Mouse (Mus musculus) hindbrain, postnatal 0 days (tissue): ENCODE data around the gene Slc43a2. TPM values are rescaled to one million over a fixed set of nuclear protein-coding genes. Genes with fewer than 3 reads are reported as not detected.

ENCODE experiments used
- ATAC-seq: fragments of 200-750 bp; cut with Nextera tagmentation; 2 replicates; pipeline ENCODE4 v1.8.0; 2017; ENCODE audit warnings: mild to moderate bottlenecking, moderate TSS enrichment, moderate library complexity
- DNase-seq: peaks from one replicate; pipeline ENCODE4 v3.0.0-alpha.2; 2015; ENCODE audit warnings: low spot score
- H3K27ac ChIP-seq: fragments of 300-500 bp; sonication (generic); 2 replicates; pipeline ENCODE4 v1.5.1; 2014; ENCODE audit warnings: mild to moderate bottlenecking
- H3K27me3 ChIP-seq: fragments of 300-500 bp; sonication (generic); 2 replicates; pipeline ENCODE4 v1.6.1; 2014; ENCODE audit warnings: low read length, mixed read lengths; ENCODE audit not compliant: insufficient read depth
- H3K36me3 ChIP-seq: fragments of 300-500 bp; sonication (generic); 2 replicates; pipeline ENCODE4 v1.6.1; 2014; ENCODE audit warnings: low read length, mixed read lengths; ENCODE audit not compliant: insufficient read depth
- H3K4me1 ChIP-seq: fragments of 300-500 bp; sonication (generic); 2 replicates; pipeline ENCODE4 v1.6.1; 2014; ENCODE audit warnings: antibody characterized with exemption, low read length, mixed read lengths; ENCODE audit not compliant: insufficient read depth
- H3K4me2 ChIP-seq: fragments of 300-500 bp; sonication (generic); 2 replicates; pipeline ENCODE4 v1.6.1; 2014; ENCODE audit warnings: low read depth, mild to moderate bottlenecking, low read length, moderate library complexity, mixed read lengths
- H3K4me3 ChIP-seq: fragments of 300-500 bp; sonication (generic); 2 replicates; pipeline ENCODE4 v1.5.1; 2014; ENCODE audit warnings: low read length
- H3K9ac ChIP-seq: fragments of 300-500 bp; sonication (generic); replicated peaks from 2 replicates; pipeline ENCODE4 v1.6.1; 2014; ENCODE audit warnings: mild to moderate bottlenecking, low read length, moderate library complexity, mixed read lengths
- H3K9me3 ChIP-seq: fragments of 300-500 bp; sonication (generic); 2 replicates; pipeline ENCODE4 v1.6.1; 2016; ENCODE audit warnings: low read length, mixed read lengths
- CTCF ChIP-seq: IDR thresholded peaks from 2 replicates; pipeline ENCODE4 v1.5.1; 2016; ENCODE audit warnings: antibody characterized with exemption, control low read depth, low read depth
- WGBS: fragments of 180-500 bp; shearing (Covaris S2); extraction: QIAGEN DNeasy Blood & Tissue Kit; methylation state at CpG from one replicate; pipeline ENCODE4 v1.1.7; 2014; 5-methylcytosine and 5-hydroxymethylcytosine counted together
- microRNA-seq, 2 experiments: library from miRNA; unstranded; fragments of <30 nt; microRNA quantifications; one replicate each; pipeline ENCODE4; 2016
- polyA plus RNA-seq: library from polyadenylated mRNA; unstranded; fragments of >200 nt; fragmentation: Nextera tagmentation; extraction: Ambion mirVana; gene quantifications from 2 replicates; pipeline ENCODE4 v1.2.1, GENCODE M21; 2015
- total RNA-seq: library from RNA; depleted of rRNA; stranded (reverse); fragments of >200 nt; gene quantifications from 2 replicates; pipeline ENCODE4 v1.2.3, GENCODE M21; 2014; rRNA removed

Slc43a2 gene
- total and polyA plus RNA-seq, 2 experiments from 2014 or later, result 17.8 to 31.3 TPM

- Histone ChIP-seq H3K27me3 (no peaks in the 10 kb centered on the region), H3K4me1 (no peaks in the 10 kb centered on the region), H3K36me3 (peaks cover 43% of the 10 kb centered on the region), H3K27ac (0 out of 2 replicates have a peak overlapping the region, but pooled peaks have one; percentile 41), H3K9ac (no peak overlapping the region), H3K4me3 (no peak overlapping the region), H3K9me3 (no peaks in the 10 kb centered on the region), H3K4me2 (no peak overlapping the region)
- 85% methylated on average over 12 of the region's 12 CpGs for WGBS
- no peak for ATAC-seq
- TF ChIP-seq CTCF, result no peak
- peak; percentile 5 for DNase-seq
Observed at GRCm38 (mm10) chr11:75620136-75620780, 88.8 kb downstream of the Slc43a2 start.

DNA sequence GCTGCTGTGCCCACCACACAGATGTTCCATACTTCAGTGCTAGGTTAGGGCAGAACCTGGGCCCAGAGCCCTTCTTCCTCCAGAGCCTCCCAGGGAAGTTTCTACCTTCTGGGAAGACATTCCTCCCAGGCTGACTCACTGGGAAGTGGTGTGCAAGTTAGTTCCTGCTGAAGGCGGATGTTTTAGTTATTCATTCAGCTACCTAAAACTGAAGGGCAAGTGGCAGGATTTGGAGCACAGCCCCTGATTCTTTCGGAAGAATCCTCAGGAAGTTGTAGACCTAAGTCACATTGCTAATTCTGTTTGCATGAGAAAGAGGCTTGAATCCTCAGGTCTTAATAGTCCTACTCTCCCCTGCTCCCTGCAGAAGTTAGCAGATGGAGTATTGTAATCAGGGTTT lies 89.9 kb downstream of the Slc43a2 start:
- TF ChIP-seq CTCF, result no peak
- 92% methylated on average over 2 of the region's 2 CpGs for WGBS

DNA sequence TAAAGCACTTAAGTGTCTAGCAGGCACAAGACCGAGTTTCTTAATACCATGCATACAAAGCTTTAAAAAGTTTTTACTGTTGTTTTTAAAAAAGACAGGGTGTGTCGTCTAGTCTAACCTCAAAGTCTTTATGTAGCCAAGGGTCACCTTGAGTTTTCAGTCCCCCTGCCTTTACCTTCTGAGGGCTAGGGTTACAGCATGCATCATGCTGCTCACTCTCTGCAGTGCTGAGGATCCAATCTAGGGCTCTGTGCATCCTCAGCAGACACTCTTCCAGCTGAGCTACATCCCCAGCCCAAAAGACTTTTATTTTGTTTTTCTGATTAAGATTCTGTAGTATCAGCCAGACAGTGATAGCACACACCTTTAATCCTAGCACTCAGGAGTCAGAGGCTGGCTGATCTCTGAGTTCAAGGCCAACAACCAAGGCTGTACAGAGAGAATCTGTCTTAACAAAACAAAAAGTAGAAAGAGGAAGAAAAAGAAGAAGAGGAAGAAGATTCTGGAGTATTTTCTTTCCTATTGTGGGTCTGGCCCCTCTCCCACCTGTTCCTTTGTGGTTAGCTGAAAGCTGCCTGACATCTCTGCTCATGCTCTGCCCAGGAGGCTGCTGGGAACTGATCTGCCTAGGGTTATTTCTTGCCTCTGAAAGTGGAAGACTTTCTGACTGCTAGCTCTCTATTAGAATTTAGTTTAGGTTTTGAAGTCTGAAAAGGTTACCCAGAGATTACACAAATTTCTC lies 91.3 kb downstream of the Slc43a2 start:
- TF ChIP-seq CTCF, result no peak

More for the DNA sequence above, 89.9 kb downstream of the Slc43a2 start:
- Histone ChIP-seq H3K36me3 (peaks cover 54% of the 10 kb centered on the region), H3K27ac (no peak overlapping the region), H3K9ac (no peak overlapping the region), H3K9me3 (no peaks in the 10 kb centered on the region), H3K27me3 (no peaks in the 10 kb centered on the region), H3K4me2 (no peak overlapping the region), H3K4me1 (no peaks in the 10 kb centered on the region), H3K4me3 (no peak overlapping the region)
- no peak for ATAC-seq
- DNase-seq, result no peak

GRCm38 (mm10) chr11:75624102-75624554 lies 92.6 kb downstream of the Slc43a2 start:
- TF ChIP-seq CTCF, result no peak
- Histone ChIP-seq H3K9ac (no peak overlapping the region), H3K4me2 (no peak overlapping the region), H3K9me3 (no peaks in the 10 kb centered on the region), H3K27me3 (no peaks in the 10 kb centered on the region), H3K36me3 (peaks cover 62% of the 10 kb centered on the region), H3K4me1 (no peaks in the 10 kb centered on the region), H3K27ac (0 out of 2 replicates have a peak overlapping the region, but pooled peaks have one; percentile 6), H3K4me3 (no peak overlapping the region)
- DNase-seq (no peak), ATAC-seq (no peak)
- WGBS, result 76% methylated on average over 2 of the region's 2 CpGs

More for the DNA sequence above, 91.3 kb downstream of the Slc43a2 start:
- H3K27me3 ChIP-seq, result no peaks in the 10 kb centered on the region
- H3K4me1 ChIP-seq, result no peaks in the 10 kb centered on the region
- H3K4me2 ChIP-seq, result no peak overlapping the region
- H3K9ac ChIP-seq, result no peak overlapping the region
- H3K36me3 ChIP-seq, result peaks cover 62% of the 10 kb centered on the region
- H3K27ac ChIP-seq, result no peak overlapping the region
- ATAC-seq (no peak), DNase-seq (no peak)
- WGBS, result 92% methylated on average over 2 of the region's 2 CpGs
- no peak overlapping the region for H3K4me3 ChIP-seq
- no peaks in the 10 kb centered on the region for H3K9me3 ChIP-seq

GRCm38 (mm10) chr11:75625820-75626219 lies 94.3 kb downstream of the Slc43a2 start:
- Histone ChIP-seq H3K27me3 (no peaks in the 10 kb centered on the region), H3K4me2 (no peak overlapping the region), H3K36me3 (peaks cover 46% of the 10 kb centered on the region), H3K4me1 (no peaks in the 10 kb centered on the region), H3K27ac (no peak overlapping the region), H3K4me3 (no peak overlapping the region), H3K9ac (no peak overlapping the region), H3K9me3 (no peaks in the 10 kb centered on the region)
- ATAC-seq (no peak), DNase-seq (no peak)
- WGBS, result 87% methylated on average over 4 of the region's 4 CpGs
- no peak for TF ChIP-seq CTCF

Small RNAs within 50 kb of the gene (microRNA-seq; reads per million reads assigned to microRNA genes)
- gene Mir3971, result 0 reads per million in 2 experiments

Other genes with a start within 250 kb of the Slc43a2 start
- gene Rpa1, start 183.4 kb upstream of the Slc43a2 start, total RNA-seq, result 66.9 and 105 TPM in 2 replicates
- gene Rpa1, start 183.4 kb upstream of the Slc43a2 start, polyA plus RNA-seq, result 51.1 and 55.5 TPM in 2 replicates
- 12.7 and 14.1 TPM in 2 replicates for gene Smyd4, start 183.3 kb upstream of the Slc43a2 start, total RNA-seq
- 17.1 and 17.7 TPM in 2 replicates for gene Smyd4, start 183.3 kb upstream of the Slc43a2 start, polyA plus RNA-seq
- 56.6 and 57.6 TPM in 2 replicates for gene Serpinf1, start 109.0 kb upstream of the Slc43a2 start, total RNA-seq
- gene Serpinf1, start 109.0 kb upstream of the Slc43a2 start, polyA plus RNA-seq, result 41.5 and 47.1 TPM in 2 replicates
- gene Serpinf2, start 92.1 kb upstream of the Slc43a2 start, total RNA-seq, result 0.05 TPM in 1 of 2 replicates, not detected in the other
- not detected in 2 replicates for gene Serpinf2, start 92.1 kb upstream of the Slc43a2 start, polyA plus RNA-seq
- gene Wdr81, start 77.0 kb upstream of the Slc43a2 start, total RNA-seq, result 19.4 and 20.4 TPM in 2 replicates
- 3.9 and 4.1 TPM in 2 replicates for gene Wdr81, start 77.0 kb upstream of the Slc43a2 start, polyA plus RNA-seq
- gene Tlcd2, start 70.0 kb upstream of the Slc43a2 start, total RNA-seq, result 1.0 and 3.4 TPM in 2 replicates
- gene Tlcd2, start 70.0 kb upstream of the Slc43a2 start, polyA plus RNA-seq, result 1.5 and 1.6 TPM in 2 replicates
- gene Prpf8, start 44.9 kb upstream of the Slc43a2 start, total RNA-seq, result 118 and 126 TPM in 2 replicates
- 25.9 and 29.4 TPM in 2 replicates for gene Prpf8, start 44.9 kb upstream of the Slc43a2 start, polyA plus RNA-seq
- 3.9 and 6.6 TPM in 2 replicates for gene Rilp, start 21.6 kb upstream of the Slc43a2 start, total RNA-seq
- 7.3 and 7.6 TPM in 2 replicates for gene Rilp, start 21.6 kb upstream of the Slc43a2 start, polyA plus RNA-seq
- 3.3 and 3.7 TPM in 2 replicates for gene Scarf1, start 18.2 kb upstream of the Slc43a2 start, total RNA-seq
- gene Scarf1, start 18.2 kb upstream of the Slc43a2 start, polyA plus RNA-seq, result 3.5 and 3.6 TPM in 2 replicates
- gene Pitpna, start 56.4 kb downstream of the Slc43a2 start, total RNA-seq, result 90.7 and 91.4 TPM in 2 replicates
- 95.9 and 109 TPM in 2 replicates for gene Pitpna, start 56.4 kb downstream of the Slc43a2 start, polyA plus RNA-seq
- gene Inpp5k, start 99.3 kb downstream of the Slc43a2 start, total RNA-seq, result 52.1 and 53.2 TPM in 2 replicates
- gene Inpp5k, start 99.3 kb downstream of the Slc43a2 start, polyA plus RNA-seq, result 38.8 and 43.9 TPM in 2 replicates
- 20.5 and 22.4 TPM in 2 replicates for gene Myo1c, start 118.8 kb downstream of the Slc43a2 start, total RNA-seq
- gene Myo1c, start 118.8 kb downstream of the Slc43a2 start, polyA plus RNA-seq, result 9.3 and 9.5 TPM in 2 replicates
- gene Crk, start 147.6 kb downstream of the Slc43a2 start, total RNA-seq, result 83.3 and 111 TPM in 2 replicates
- gene Crk, start 147.6 kb downstream of the Slc43a2 start, polyA plus RNA-seq, result 82.3 and 82.5 TPM in 2 replicates
- 181 and 188 TPM in 2 replicates for gene Ywhae, start 201.2 kb downstream of the Slc43a2 start, total RNA-seq
- gene Ywhae, start 201.2 kb downstream of the Slc43a2 start, polyA plus RNA-seq, result 1,457 and 1,531 TPM in 2 replicates